Mouse (Mus musculus) myocyte (in vitro differentiated cells): Measurements from ENCODE around the gene Tnrc6c. TPM values are rescaled to one million over a fixed set of nuclear protein-coding genes. Genes with fewer than 3 reads are reported as not detected.
A peak's percentile ranks its signal among the peaks of the same experiment; 100 is the strongest.

Experiments
- H3K27me3 ChIP-seq: one replicate; pipeline ENCODE4 v1.6.1; 2011; ENCODE audit not compliant: control insufficient read depth, insufficient read depth, insufficient read length
- H3K36me3 ChIP-seq: one replicate; pipeline ENCODE4 v1.6.1; 2011; ENCODE audit not compliant: control insufficient read depth, insufficient read depth
- H3K4me2 ChIP-seq: one replicate; pipeline ENCODE4 v1.6.1; 2011; ENCODE audit warnings: low read depth, control low read depth
- H3K4me3 ChIP-seq: one replicate; pipeline ENCODE4 v1.5.1; 2011; ENCODE audit warnings: mild to moderate bottlenecking, control low read depth, moderate library complexity
- H3K79me2 ChIP-seq: one replicate; pipeline ENCODE4 v1.6.1; 2011; ENCODE audit not compliant: control insufficient read depth, insufficient read depth
- H3ac ChIP-seq: one replicate; pipeline ENCODE4 v1.6.1; 2011; ENCODE audit not compliant: control insufficient read depth, insufficient read length
- CEBPB ChIP-seq: IDR thresholded peaks from 2 replicates; pipeline ENCODE4 v1.6.1; 2011; ENCODE audit warnings: mild to moderate bottlenecking, moderate library complexity; ENCODE audit not compliant: poor library complexity, insufficient read depth, severe bottlenecking
- E2F4 ChIP-seq: IDR thresholded peaks from one replicate; pipeline ENCODE4 v1.6.1; 2011; ENCODE audit warnings: mild to moderate bottlenecking, control low read depth, moderate library complexity; ENCODE audit not compliant: insufficient read depth
- MAX ChIP-seq: IDR thresholded peaks from one replicate; pipeline ENCODE4 v1.6.1; 2011; ENCODE audit warnings: low read depth, mild to moderate bottlenecking, control low read depth
- MYOD1 ChIP-seq, 3 experiments: IDR thresholded peaks; one replicate each; pipeline ENCODE4 v1.6.1; 2011; ENCODE audit warnings: control low read depth in 2 of 3, low read depth in 2 of 3, mild to moderate bottlenecking in 2 of 3, moderate library complexity in 1 of 3; ENCODE audit not compliant: insufficient read length in 2 of 3, control insufficient read depth in 1 of 3
- MYOG ChIP-seq, 3 experiments: IDR thresholded peaks; one replicate each; pipeline ENCODE4 v1.6.1; 2011; ENCODE audit warnings: control low read depth in 2 of 3, low read depth in 2 of 3, mild to moderate bottlenecking in 2 of 3; ENCODE audit not compliant: insufficient read length in 2 of 3, control insufficient read depth in 1 of 3, insufficient read depth in 1 of 3
- POLR2A ChIP-seq: IDR thresholded peaks from one replicate; pipeline ENCODE4 v1.6.1; 2011; ENCODE audit warnings: low read depth, mild to moderate bottlenecking, control low read depth, moderate library complexity; ENCODE audit not compliant: insufficient read length
- POLR2AphosphoS2 ChIP-seq: IDR thresholded peaks from one replicate; pipeline ENCODE4 v1.6.1; 2011; ENCODE audit warnings: low read depth, control low read depth; ENCODE audit not compliant: insufficient read length
- REST ChIP-seq: IDR thresholded peaks from one replicate; pipeline ENCODE4 v1.6.1; 2011; ENCODE audit warnings: mild to moderate bottlenecking, control low read depth, moderate library complexity; ENCODE audit not compliant: insufficient read depth, insufficient read length
- SRF ChIP-seq: IDR thresholded peaks from one replicate; pipeline ENCODE4 v1.6.1; 2011; ENCODE audit warnings: low read depth; ENCODE audit not compliant: control insufficient read depth, insufficient read length
- TCF12 ChIP-seq: IDR thresholded peaks from one replicate; pipeline ENCODE4 v1.6.1; 2011; ENCODE audit warnings: mild to moderate bottlenecking, control low read depth; ENCODE audit not compliant: poor library complexity, insufficient read depth, severe bottlenecking
- TCF3 ChIP-seq: IDR thresholded peaks from one replicate; pipeline ENCODE4 v1.6.1; 2011; ENCODE audit warnings: low read depth, control low read depth; ENCODE audit not compliant: insufficient read length
- USF1 ChIP-seq: IDR thresholded peaks from one replicate; pipeline ENCODE4 v1.6.1; 2011; ENCODE audit warnings: low read depth, mild to moderate bottlenecking, control low read depth, moderate library complexity
- polyA plus RNA-seq: library from polyadenylated mRNA; unstranded; fragments of >200 nt; fragmentation: generic; extraction: Trizol; gene quantifications from one replicate; pipeline ENCODE4 v1.2.1, GENCODE M21; 2012; ENCODE audit warnings: missing spikeins

The Tnrc6c gene
- polyA plus RNA-seq, 1 experiment, result 7.4 TPM

GRCm38 (mm10) chr11:117652907-117653306, 1.2 kb upstream of the Tnrc6c start:
- peaks cover 8% of the 10 kb centered on the region for H3K27me3 ChIP-seq
- TF ChIP-seq E2F4 (no peak), TCF3 (no peak), CEBPB (no peak), POLR2AphosphoS2 (no peak), MAX (no peak), TCF12 (no peak), REST (no peak), MYOG (IDR thresholded peaks at IDR 0.05; ENCODE audit: control insufficient read depth in 1 of 3, insufficient read depth in 1 of 3, insufficient read length in 2 of 3, low read depth in 2 of 3) (no peak), POLR2A (no peak), MYOD1 (IDR thresholded peaks at IDR 0.05; ENCODE audit: control insufficient read depth in 1 of 3, insufficient read length in 2 of 3, low read depth in 2 of 3) (no peak), SRF (no peak), USF1 (no peak)
- no peak overlapping the region for H3K4me3 ChIP-seq
- no peak overlapping the region for H3ac ChIP-seq
- H3K79me2 ChIP-seq, result peaks cover 26% of the 10 kb centered on the region
- H3K36me3 ChIP-seq, result no peaks in the 10 kb centered on the region
- H3K4me2 ChIP-seq, result no peak overlapping the region

- peaks cover 41% of the 10 kb centered on the region for H3K79me2 ChIP-seq
- no peaks in the 10 kb centered on the region for H3K36me3 ChIP-seq
- peak overlapping the region; percentile 95 for H3ac ChIP-seq
- TF ChIP-seq POLR2A, result peak; percentile 80
- TF ChIP-seq MYOG (IDR thresholded peaks at IDR 0.05; ENCODE audit: control insufficient read depth in 1 of 3, insufficient read depth in 1 of 3, insufficient read length in 2 of 3, low read depth in 2 of 3), result peak in 1 of 3 experiments; percentile 11
- no peak for TF ChIP-seq MYOD1 (IDR thresholded peaks at IDR 0.05; ENCODE audit: control insufficient read depth in 1 of 3, insufficient read length in 2 of 3, low read depth in 2 of 3)
- no peak for TF ChIP-seq SRF
- peak; percentile 37 for TF ChIP-seq E2F4
- peak; percentile 97 for TF ChIP-seq USF1
- no peak for TF ChIP-seq MAX
- peak; percentile 94 for TF ChIP-seq POLR2AphosphoS2
- peak; percentile 25 for TF ChIP-seq REST
- no peak for TF ChIP-seq CEBPB
- no peak for TF ChIP-seq TCF12
- TF ChIP-seq TCF3, result no peak
- H3K27me3 ChIP-seq, result peaks cover 4% of the 10 kb centered on the region
- H3K4me3 ChIP-seq, result peak overlapping the region; percentile 74
- peak overlapping the region; percentile 94 for H3K4me2 ChIP-seq
These were observed 363 bp downstream of the Tnrc6c start for GRCm38 (mm10) chr11:117654380-117654924.

GRCm38 (mm10) chr11:117654934-117655291, 824 bp downstream of the Tnrc6c start:
- H3K4me3 ChIP-seq, result peak overlapping the region; percentile 74
- no peak for TF ChIP-seq POLR2AphosphoS2
- no peak for TF ChIP-seq USF1
- no peak for TF ChIP-seq E2F4
- no peak for TF ChIP-seq CEBPB
- TF ChIP-seq TCF3, result no peak
- TF ChIP-seq REST, result no peak
- TF ChIP-seq SRF, result no peak
- no peak for TF ChIP-seq MAX
- no peak for TF ChIP-seq TCF12
- no peak for TF ChIP-seq POLR2A

GRCm38 (mm10) chr11:117655292-117656076, 1.4 kb downstream of the Tnrc6c start:
- peak overlapping the region; percentile 95 for H3ac ChIP-seq
- peak; percentile 15 for TF ChIP-seq POLR2AphosphoS2
- no peak for TF ChIP-seq E2F4
- no peak for TF ChIP-seq TCF12
- no peak for TF ChIP-seq TCF3
- no peak for TF ChIP-seq MYOG (IDR thresholded peaks at IDR 0.05; ENCODE audit: control insufficient read depth in 1 of 3, insufficient read depth in 1 of 3, insufficient read length in 2 of 3, low read depth in 2 of 3)
- no peak for TF ChIP-seq MYOD1 (IDR thresholded peaks at IDR 0.05; ENCODE audit: control insufficient read depth in 1 of 3, insufficient read length in 2 of 3, low read depth in 2 of 3)
- TF ChIP-seq CEBPB, result 0 out of 2 replicates have a peak, but pooled peaks have one; percentile 21
- no peak for TF ChIP-seq USF1
- TF ChIP-seq REST, result no peak
- no peak for TF ChIP-seq SRF
- no peak for TF ChIP-seq MAX
- TF ChIP-seq POLR2A, result peak; percentile 33
- H3K36me3 ChIP-seq, result no peaks in the 10 kb centered on the region
- peak overlapping the region; percentile 74 for H3K4me3 ChIP-seq
- H3K79me2 ChIP-seq, result peaks cover 52% of the 10 kb centered on the region
- H3K4me2 ChIP-seq, result peak overlapping the region; percentile 93
- peaks cover 4% of the 10 kb centered on the region for H3K27me3 ChIP-seq

More at GRCm38 (mm10) chr11:117654934-117655291, 824 bp downstream of the Tnrc6c start:
- no peak overlapping the region for H3K4me2 ChIP-seq
- peaks cover 46% of the 10 kb centered on the region for H3K79me2 ChIP-seq
- H3K36me3 ChIP-seq, result no peaks in the 10 kb centered on the region
- peak overlapping the region; percentile 95 for H3ac ChIP-seq
- peaks cover 4% of the 10 kb centered on the region for H3K27me3 ChIP-seq
